Mouse (Mus musculus): ENCODE results near the gene Notch4.
"Not testable (repeated sequence)": the region's sequence is repeated elsewhere in the genome, so short reads cannot be mapped to it uniquely, and the experiment has no call there.

The Notch4 gene

DNA sequence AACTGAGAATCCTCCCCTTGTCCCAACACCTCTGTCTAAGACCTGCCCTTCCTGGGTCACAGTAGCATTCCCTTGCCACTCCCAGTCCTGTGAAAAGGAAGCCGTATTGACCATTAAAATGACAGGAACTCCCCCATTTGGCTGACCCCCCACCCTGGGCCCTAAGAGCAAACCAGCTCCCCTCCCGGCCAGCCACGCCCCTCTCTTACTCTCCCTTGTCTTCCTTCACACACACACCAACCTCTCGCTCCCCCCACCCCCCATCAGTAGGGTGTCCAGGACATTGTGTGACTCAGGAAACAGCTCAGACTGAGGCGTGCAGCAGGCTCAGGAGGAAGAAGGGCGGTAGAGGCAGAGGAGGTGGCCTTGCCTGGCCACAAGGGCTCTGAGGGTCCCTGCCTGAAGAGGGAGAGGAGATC is at the start of gene Notch4:
TSS of gene Notch4 (plus strand) at position 266 of the 419 bp plus-strand sequence.
- no peak for DNase-seq (ENCODE audit: low spot score)

GRCm38 (mm10) chr17:34516514-34516913 is 47.6 kb upstream of the Notch4 start:
- DNase-seq (ENCODE audit: low spot score): no peak

- no peak for DNase-seq (ENCODE audit: low spot score)
Measured at GRCm38 (mm10) chr17:34517252-34517651, 46.8 kb upstream of the Notch4 start, which contains the start of gene Btnl6. Btnl6 (minus strand) TSS chr17:34517352.

- DNase-seq (ENCODE audit: low spot score): no peak
Measured at GRCm38 (mm10) chr17:34517795-34518194, 46.3 kb upstream of the Notch4 start.

DNA sequence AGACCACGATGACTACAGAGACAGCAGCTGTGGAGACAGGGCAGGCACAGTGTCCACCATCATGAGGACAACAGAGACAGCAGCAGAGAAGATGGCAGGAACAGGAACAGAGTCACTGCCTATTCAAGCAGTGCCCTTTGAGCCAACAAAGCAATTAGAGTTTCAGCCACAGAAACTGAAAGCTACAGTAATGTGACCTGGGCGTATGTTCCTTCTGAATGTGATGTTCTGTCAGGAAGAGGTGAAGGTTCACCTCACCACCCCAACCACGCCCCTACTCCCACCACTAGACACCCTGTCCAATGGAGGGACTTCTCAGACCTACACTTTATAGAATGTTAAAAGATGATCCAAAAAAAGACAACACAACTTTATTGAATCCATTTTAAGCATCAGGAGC is 45.5 kb upstream of the Notch4 start:
- not testable (repeated sequence) for DNase-seq (ENCODE audit: low spot score)

DNA sequence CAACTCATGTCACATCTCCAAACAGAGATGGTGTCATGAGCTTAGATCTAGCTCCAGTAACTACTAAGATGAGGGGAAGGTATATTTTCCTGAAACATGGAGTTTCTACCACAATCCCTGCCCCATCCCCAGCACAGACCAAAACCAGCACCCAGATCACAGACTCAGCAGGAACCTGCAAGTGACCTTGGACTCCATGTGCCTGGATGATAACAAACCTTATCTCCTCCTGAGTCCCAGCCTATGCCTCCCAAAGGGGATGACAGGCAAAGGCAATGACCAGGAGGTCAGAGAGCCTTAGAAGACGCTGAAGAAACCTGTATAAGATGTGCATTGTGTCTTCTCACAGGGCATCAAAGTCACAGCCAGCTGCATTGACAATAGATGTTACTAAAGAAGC is 45.1 kb upstream of the Notch4 start:
- DNase-seq (ENCODE audit: low spot score): no peak

- no peak for DNase-seq (ENCODE audit: low spot score)
Measured at GRCm38 (mm10) chr17:34532671-34533070, 31.4 kb upstream of the Notch4 start.

DNA sequence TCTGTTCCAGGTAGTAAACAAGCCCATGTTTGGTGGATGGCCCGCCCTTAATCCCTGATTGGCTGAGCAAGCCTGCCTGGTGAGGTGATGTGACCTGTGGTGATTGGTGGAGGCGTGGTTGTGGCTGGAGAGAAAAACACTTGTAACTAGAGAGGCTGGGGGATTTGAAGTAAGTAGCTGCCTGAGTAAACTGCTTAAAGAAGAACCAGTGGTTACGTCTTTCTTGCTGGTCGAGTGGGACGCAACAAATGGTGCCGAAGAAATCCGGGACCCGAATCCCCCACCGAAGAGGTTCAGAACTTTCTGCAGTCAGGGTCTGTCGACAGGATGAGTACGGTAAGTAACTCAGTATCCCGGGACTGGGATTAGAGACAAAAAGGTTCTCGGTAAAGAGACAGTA is 20.5 kb upstream of the Notch4 start:
- DNase-seq (ENCODE audit: low spot score): not testable (repeated sequence)

DNA sequence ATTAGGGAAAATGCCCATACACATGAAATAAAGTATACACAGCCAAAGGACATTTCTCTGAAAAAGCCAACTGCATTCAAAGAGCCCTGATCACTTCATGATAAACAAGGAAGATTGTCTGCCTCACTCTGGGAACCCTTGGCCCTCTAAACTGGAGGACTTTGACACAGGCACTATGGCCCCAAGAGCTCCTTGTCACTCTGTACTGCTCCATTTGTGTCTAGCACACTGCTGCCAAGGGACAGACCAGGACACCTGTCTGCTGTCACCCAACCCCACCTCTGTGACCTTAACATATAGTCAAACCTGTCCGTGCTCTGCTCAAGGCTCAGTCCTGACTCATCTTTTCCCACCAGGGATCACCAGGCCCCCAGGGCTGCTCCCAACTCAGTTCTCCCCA is 17.3 kb upstream of the Notch4 start:
- DNase-seq (ENCODE audit: low spot score): no peak

DNA sequence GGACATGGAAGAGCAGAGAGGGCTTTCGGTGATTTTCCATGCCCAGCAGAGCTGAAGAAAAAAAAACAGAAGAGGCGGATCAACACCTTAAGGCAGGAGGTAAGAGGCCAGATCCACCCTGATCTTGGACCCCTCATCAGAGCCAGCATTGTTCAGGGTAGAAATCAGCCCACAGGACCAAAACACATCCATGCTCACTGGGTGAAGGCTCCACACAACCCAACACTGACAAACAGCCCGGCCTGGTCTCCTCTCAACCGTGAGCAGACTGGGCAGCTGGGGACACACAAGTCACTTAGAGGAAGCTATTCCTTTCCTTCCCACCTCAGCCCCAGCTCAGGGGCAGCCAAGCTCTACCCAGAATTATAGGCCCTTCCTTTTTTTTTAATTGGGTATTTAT is 16.5 kb upstream of the Notch4 start:
- DNase-seq (ENCODE audit: low spot score): no peak

GRCm38 (mm10) chr17:34549156-34549555 is 14.9 kb upstream of the Notch4 start:
- DNase-seq (ENCODE audit: low spot score): no peak

- DNase-seq (ENCODE audit: low spot score): no peak
Measured at GRCm38 (mm10) chr17:34549843-34550242, 14.2 kb upstream of the Notch4 start.

GRCm38 (mm10) chr17:34555483-34555882 is 8.6 kb upstream of the Notch4 start:
- no peak for DNase-seq (ENCODE audit: low spot score)

- DNase-seq (ENCODE audit: low spot score): no peak
Measured at GRCm38 (mm10) chr17:34556406-34556805, 7.7 kb upstream of the Notch4 start.

DNA sequence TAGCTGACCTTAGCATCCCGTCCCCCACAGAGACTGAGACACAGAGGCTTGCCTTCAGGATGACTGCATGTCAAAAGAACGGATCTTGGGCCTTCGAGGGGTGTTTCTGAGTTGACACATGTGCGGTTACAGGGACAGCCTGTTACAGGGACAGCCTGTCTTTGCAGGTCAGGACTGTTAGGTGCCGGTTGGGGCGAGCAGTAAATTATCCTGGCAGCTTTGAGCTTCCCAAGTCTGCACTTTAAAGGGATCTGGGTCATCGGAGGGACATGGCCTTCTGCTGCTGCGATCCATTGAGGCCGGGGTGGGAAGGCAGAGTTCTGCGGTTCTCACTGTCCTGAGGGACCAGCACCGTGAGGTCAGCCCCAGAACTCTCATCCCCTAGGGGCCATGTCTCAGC is 6.7 kb upstream of the Notch4 start:
- DNase-seq (ENCODE audit: low spot score): no peak

- DNase-seq (ENCODE audit: low spot score): no peak
Measured at GRCm38 (mm10) chr17:34559116-34559515, 5.0 kb upstream of the Notch4 start.

DNA sequence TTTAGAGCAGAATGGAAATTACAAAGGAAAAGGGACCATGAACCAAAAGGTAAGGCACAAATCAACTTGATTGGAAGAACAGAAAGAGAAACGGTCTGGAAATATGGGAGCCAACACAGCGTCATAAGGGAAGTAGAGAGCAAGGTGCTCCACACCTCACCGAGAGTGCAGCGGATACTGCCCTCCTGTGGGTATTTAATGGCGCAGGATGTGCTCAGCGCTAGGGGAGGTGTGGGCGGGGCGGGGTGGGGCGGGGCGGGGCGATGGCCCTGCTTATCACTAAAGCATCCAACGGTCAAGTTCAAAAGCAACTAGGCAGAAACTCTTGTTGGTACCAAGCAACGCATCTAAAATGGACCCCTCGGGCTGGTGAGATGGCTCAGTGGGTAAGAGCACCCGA is 4.2 kb upstream of the Notch4 start:
- no peak for DNase-seq (ENCODE audit: low spot score)

DNA sequence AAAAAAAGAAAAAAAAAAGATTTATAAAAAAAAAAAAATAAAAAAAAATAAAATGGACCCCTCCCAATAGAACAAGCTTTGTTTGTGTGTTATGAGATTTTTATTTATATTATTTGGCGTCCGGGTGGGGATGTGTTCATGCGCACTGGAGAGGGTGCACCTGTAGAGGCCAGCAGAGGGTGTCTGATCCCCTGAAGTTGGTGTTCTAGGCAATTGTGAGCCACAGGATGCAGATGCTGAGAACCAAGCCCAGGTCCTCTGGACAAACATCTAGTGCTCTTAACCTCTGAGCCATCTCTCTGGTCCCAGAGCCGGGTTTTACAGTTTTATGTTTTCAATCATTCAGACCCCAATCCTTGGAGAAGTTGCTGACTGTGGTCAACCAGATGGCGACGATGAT is 3.6 kb upstream of the Notch4 start:
- DNase-seq (ENCODE audit: low spot score): no peak

GRCm38 (mm10) chr17:34561200-34561599 is 2.9 kb upstream of the Notch4 start:
- no peak for DNase-seq (ENCODE audit: low spot score)

DNA sequence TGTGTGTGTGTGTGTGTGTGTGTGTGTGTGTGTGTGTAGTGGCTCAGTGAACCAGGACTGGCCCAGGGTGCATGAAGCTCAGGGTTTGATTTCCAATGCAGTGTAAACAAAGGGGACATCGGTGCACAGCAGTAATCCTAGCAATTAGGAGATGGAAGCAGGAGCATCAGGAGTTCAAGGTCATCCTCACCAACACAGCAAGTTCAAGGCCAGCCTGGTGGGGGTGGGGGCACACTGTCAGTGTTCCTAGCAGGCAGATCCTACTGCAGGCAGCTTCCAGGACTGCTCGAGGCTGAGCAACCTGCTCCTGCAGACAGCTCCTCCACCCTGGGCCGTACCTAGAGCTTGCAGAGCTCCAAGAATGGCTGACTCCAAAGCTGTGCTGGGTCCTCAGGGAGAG is 1.5 kb upstream of the Notch4 start:
- DNase-seq (ENCODE audit: low spot score): no peak

DNA sequence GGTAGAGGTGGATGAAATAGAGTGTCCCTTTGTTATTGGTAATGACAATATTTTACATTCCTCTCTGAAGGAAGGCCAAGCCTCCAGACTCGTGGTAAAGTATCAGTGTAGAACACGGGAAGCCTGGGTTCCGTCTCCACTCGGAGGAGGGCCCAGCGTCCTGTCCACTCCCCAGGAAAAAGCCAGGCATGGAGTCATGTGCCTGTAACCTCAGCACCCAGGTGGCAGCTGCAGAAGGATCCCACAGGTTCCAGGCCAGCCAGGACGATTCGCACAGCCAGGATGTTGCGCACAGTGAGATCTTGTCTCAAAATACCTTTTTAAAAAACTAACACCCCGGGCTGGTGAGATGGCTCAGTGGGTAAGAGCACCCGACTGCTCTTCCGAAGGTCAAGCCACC is 714 bp upstream of the Notch4 start:
- no peak for DNase-seq (ENCODE audit: low spot score)

GRCm38 (mm10) chr17:34564796-34565195 is 728 bp downstream of the Notch4 start:
- no peak for DNase-seq (ENCODE audit: low spot score)

DNA sequence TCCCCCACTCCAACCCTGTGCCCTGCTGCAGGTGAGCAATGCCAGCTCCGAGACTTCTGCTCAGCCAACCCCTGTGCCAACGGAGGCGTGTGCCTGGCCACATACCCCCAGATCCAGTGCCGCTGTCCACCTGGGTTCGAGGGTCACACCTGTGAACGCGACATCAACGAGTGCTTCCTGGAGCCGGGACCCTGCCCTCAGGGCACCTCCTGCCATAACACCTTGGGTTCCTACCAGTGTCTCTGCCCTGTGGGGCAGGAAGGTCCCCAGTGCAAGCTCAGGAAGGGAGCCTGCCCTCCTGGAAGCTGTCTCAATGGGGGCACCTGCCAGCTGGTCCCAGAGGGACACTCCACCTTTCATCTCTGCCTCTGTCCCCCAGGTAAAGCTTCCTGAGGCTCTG is 3.2 kb downstream of the Notch4 start:
- DNase-seq (ENCODE audit: low spot score): no peak

DNA sequence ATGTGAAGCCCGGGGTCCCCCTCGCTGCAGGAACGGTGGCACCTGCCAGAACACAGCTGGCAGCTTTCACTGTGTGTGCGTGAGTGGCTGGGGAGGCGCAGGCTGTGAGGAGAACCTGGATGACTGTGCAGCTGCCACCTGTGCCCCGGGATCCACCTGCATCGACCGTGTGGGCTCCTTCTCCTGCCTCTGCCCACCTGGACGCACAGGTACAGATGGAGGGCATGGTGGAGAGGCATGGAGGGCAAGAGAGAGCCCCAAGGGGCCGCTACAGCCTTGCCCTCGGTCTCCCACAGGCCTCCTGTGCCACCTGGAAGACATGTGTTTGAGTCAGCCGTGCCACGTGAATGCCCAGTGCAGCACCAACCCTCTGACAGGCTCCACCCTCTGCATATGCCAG is 4.4 kb downstream of the Notch4 start:
- no peak for DNase-seq (ENCODE audit: low spot score)

DNA sequence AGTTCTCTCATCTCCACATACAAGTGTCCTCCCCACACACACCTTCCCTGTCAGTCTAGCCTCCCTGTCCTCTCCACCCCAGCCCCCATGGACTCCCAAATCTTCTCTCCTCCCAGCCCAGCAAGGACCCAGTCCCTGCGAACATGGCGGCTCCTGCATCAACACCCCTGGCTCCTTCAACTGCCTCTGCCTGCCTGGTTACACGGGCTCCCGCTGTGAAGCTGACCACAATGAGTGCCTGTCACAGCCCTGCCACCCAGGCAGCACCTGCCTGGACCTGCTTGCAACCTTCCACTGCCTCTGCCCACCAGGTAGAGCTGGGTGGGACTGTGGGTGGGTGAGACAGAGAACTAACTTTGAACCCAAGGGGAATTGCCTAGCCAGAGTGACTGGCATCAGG is 5.9 kb downstream of the Notch4 start:
- DNase-seq (ENCODE audit: low spot score): no peak
